Mouse (Mus musculus) heart, adult 2 months (tissue): ENCODE measurements at regions not wholly inside any gene's neighbourhood (a gene's known extent, or its start where the extent isn't known, plus 50 kb on each side); places are given as distances from the start of the nearest gene placed in this dataset.
A peak's percentile ranks its signal among the peaks of the same experiment; 100 is the strongest.

Experiments
- DNase-seq, 2 experiments: peaks; one replicate each; pipeline ENCODE4 v3.0.0; 2021
- H3K27ac ChIP-seq: fragments of 200-600 bp; 2 replicates; pipeline ENCODE4 v1.8.1; 2022
- H3K27me3 ChIP-seq: fragments of 200-500 bp; 2 replicates; pipeline ENCODE4 v1.6.1; 2012; ENCODE audit warnings: mild to moderate bottlenecking, low read length, inconsistent platforms, mixed read lengths; ENCODE audit not compliant: control insufficient read depth, insufficient read depth
- H3K36me3 ChIP-seq: fragments of 200-500 bp; 2 replicates; pipeline ENCODE4 v1.6.1; 2012; ENCODE audit warnings: low read length, inconsistent platforms; ENCODE audit not compliant: control insufficient read depth, insufficient read depth
- H3K4me1 ChIP-seq: fragments of 200-500 bp; 2 replicates; pipeline ENCODE4 v1.6.1; 2011; ENCODE audit warnings: low read length; ENCODE audit not compliant: control insufficient read depth, insufficient read depth
- H3K4me3 ChIP-seq: fragments of 200-600 bp; 2 replicates; pipeline ENCODE4 v1.8.1; 2022
- H3K79me2 ChIP-seq: fragments of 200-500 bp; replicated peaks from 2 replicates; pipeline ENCODE4 v1.6.1; 2012; ENCODE audit warnings: mild to moderate bottlenecking, inconsistent platforms, low read length, moderate library complexity, mixed read lengths; ENCODE audit not compliant: control insufficient read depth, insufficient read depth
- H3K9ac ChIP-seq: fragments of 200-500 bp; 2 replicates; pipeline ENCODE4 v1.6.1; 2012; ENCODE audit warnings: low read depth, mild to moderate bottlenecking, control low read depth, inconsistent platforms, low read length, mixed read lengths
- CTCF ChIP-seq: fragments of 200-600 bp; IDR thresholded peaks from 2 replicates; pipeline ENCODE4 v1.8.1; 2022; ENCODE audit warnings: antibody characterized with exemption, mild to moderate bottlenecking, moderate library complexity
- EP300 ChIP-seq: fragments of 200-500 bp; IDR thresholded peaks from 2 replicates; pipeline ENCODE4 v1.6.1; 2011; ENCODE audit warnings: low read depth, low read length, control low read depth; ENCODE audit not compliant: insufficient read depth
- POLR2A ChIP-seq: fragments of 200-500 bp; IDR thresholded peaks from 2 replicates; pipeline ENCODE4 v1.6.1; 2011; ENCODE audit warnings: mild to moderate bottlenecking, low read depth, low read length, control low read depth; ENCODE audit not compliant: insufficient read depth
- WGBS: fragments of 180-500 bp; shearing (Covaris S2); methylation state at CpG from one replicate; pipeline ENCODE4 v1.1.7; 2018; 5-methylcytosine and 5-hydroxymethylcytosine counted together
- intact Hi-C: fragments of 180-260 bp; cut with DNase I; formaldehyde crosslinking; loops from one replicate; pipeline ENCODE4 v1.15.1; 2025

- H3K79me2 ChIP-seq, result no peaks in the 10 kb centered on the region
- no peaks in the 10 kb centered on the region for H3K27me3 ChIP-seq
- H3K9ac ChIP-seq, result no peak overlapping the region
- WGBS, result 57% methylated on average over 9 of the region's 9 CpGs
- 0 out of 2 replicates have a peak, but pooled peaks have one; percentile 31 for TF ChIP-seq POLR2A
- no peak for TF ChIP-seq EP300
- H3K36me3 ChIP-seq, result no peaks in the 10 kb centered on the region
- no peak overlapping the region for H3K27ac ChIP-seq
- H3K4me3 ChIP-seq, result no peak overlapping the region
- no peaks in the 10 kb centered on the region for H3K4me1 ChIP-seq
- intact Hi-C loops, result no loop called here
- no peak for DNase-seq
Measured at GRCm38 (mm10) chr17:79968819-79969218, 72.9 kb upstream of the Atl2 start.

DNA sequence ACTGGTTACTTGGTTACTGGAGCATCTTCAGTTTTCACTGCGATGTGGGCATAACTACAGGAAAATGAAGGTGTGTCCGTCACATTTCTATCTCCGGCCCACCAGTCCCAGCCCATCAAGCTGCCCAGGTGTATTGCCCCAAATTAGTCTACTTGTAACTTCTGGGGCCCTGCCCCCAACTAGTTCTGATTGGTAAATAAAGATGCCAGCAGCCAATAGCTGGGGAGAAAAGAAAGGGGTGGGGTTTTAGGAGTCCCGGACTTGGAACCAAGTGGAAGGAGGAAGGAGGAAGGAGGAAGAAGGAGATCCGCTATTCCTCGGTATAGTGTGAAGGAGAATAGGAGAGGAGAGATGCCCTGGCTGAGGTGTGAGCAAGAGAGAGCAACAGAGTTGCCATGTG is 71.1 kb upstream of the Atl2 start:
- DNase-seq, result no peak
- intact Hi-C loops, result no loop called here
- 50% methylated on average over 6 of the region's 6 CpGs for WGBS

GRCm38 (mm10) chr17:79965625-79966024 is 69.7 kb upstream of the Atl2 start:
- H3K79me2 ChIP-seq, result no peaks in the 10 kb centered on the region
- WGBS, result 88% methylated on average over 8 of the region's 8 CpGs
- DNase-seq, result no peak
- H3K27ac ChIP-seq, result no peak overlapping the region
- H3K4me1 ChIP-seq, result no peaks in the 10 kb centered on the region
- no peak overlapping the region for H3K9ac ChIP-seq
- no peaks in the 10 kb centered on the region for H3K27me3 ChIP-seq
- H3K4me3 ChIP-seq, result no peak overlapping the region
- TF ChIP-seq POLR2A (no peak), CTCF (no peak)
- intact Hi-C loops, result no loop called here
- H3K36me3 ChIP-seq, result no peaks in the 10 kb centered on the region

More for the DNA sequence above, 71.1 kb upstream of the Atl2 start:
- no peak overlapping the region for H3K27ac ChIP-seq
- no peaks in the 10 kb centered on the region for H3K36me3 ChIP-seq
- no peak overlapping the region for H3K4me3 ChIP-seq
- TF ChIP-seq CTCF (no peak), POLR2A (no peak), EP300 (no peak)
- no peak overlapping the region for H3K9ac ChIP-seq
- H3K27me3 ChIP-seq, result no peaks in the 10 kb centered on the region
- H3K79me2 ChIP-seq, result no peaks in the 10 kb centered on the region
- no peaks in the 10 kb centered on the region for H3K4me1 ChIP-seq

- intact Hi-C loops, result no loop called here
- Histone ChIP-seq H3K4me3 (no peak overlapping the region), H3K9ac (no peak overlapping the region), H3K79me2 (no peaks in the 10 kb centered on the region), H3K27me3 (no peaks in the 10 kb centered on the region), H3K36me3 (no peaks in the 10 kb centered on the region), H3K4me1 (no peaks in the 10 kb centered on the region), H3K27ac (no peak overlapping the region)
- TF ChIP-seq EP300, result no peak
- TF ChIP-seq POLR2A, result no peak
- TF ChIP-seq CTCF, result no peak
- 62% methylated on average over 8 of the region's 8 CpGs for WGBS
- DNase-seq, result no peak
Measured at GRCm38 (mm10) chr17:79964850-79965249, 68.9 kb upstream of the Atl2 start.

DNA sequence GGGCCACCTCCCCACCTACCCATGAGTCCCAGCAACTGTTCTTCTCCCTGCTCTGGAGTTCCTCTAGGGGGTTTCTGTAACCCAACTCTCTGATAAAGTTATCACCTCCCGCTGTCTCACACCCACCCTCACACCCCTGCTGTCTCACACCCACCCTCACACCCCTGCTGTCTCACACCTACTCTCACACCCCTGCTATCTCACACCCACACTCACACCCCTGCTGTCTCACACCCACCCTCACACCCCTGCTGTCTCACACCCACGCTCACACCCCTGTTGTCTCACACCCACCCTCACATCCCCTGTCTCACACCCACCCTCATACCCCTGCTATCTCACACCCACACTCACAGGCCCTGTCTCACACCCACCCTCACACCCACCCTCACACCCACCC is 67.4 kb upstream of the Atl2 start:
- H3K36me3 ChIP-seq, result no peaks in the 10 kb centered on the region
- H3K79me2 ChIP-seq, result no peaks in the 10 kb centered on the region
- no peaks in the 10 kb centered on the region for H3K4me1 ChIP-seq
- no peak for TF ChIP-seq CTCF
- no peak for TF ChIP-seq POLR2A
- TF ChIP-seq EP300, result no peak
- DNase-seq, result no peak
- 60% methylated on average over 2 of the region's 2 CpGs for WGBS
- no peak overlapping the region for H3K9ac ChIP-seq
- H3K27me3 ChIP-seq, result no peaks in the 10 kb centered on the region
- intact Hi-C loops, result no loop called here
- no peak overlapping the region for H3K27ac ChIP-seq
- no peak overlapping the region for H3K4me3 ChIP-seq

DNA sequence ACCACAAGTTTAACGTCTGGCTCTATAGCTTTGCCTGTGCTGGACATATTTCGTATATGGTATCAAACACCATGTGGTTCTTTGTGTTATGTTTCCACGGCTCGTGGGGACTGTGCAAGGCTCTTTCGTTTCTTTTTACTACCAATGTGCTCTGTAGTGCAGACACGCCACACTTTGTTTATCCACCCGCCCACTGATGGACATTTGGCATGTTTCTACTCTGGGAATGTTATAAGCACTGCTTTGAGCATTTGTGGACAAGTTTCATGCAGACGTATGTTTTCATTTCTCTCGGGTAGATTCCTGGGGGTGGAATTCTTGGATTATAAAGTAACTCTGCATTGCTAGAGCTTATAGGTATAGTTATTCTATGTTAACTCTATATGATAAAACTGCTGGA is 65.5 kb upstream of the Atl2 start:
- H3K27ac ChIP-seq, result no peak overlapping the region
- 59% methylated on average over 9 of the region's 9 CpGs for WGBS
- H3K27me3 ChIP-seq, result no peaks in the 10 kb centered on the region
- no peaks in the 10 kb centered on the region for H3K4me1 ChIP-seq
- TF ChIP-seq EP300, result no peak
- no peak for TF ChIP-seq POLR2A
- no peak for TF ChIP-seq CTCF
- intact Hi-C loops, result no loop called here
- no peaks in the 10 kb centered on the region for H3K36me3 ChIP-seq
- no peaks in the 10 kb centered on the region for H3K79me2 ChIP-seq
- DNase-seq, result no peak
- no peak overlapping the region for H3K9ac ChIP-seq
- no peak overlapping the region for H3K4me3 ChIP-seq
